Mouse (Mus musculus) splenic B cell, adult 2 months (primary cell): ENCODE data around the gene Cpb1.

Experiments used
- DNase-seq: peaks from one replicate; pipeline ENCODE4 v3.0.0-alpha.2; 2011; ENCODE audit warnings: low read depth, low spot score
- H3K27me3 ChIP-seq: 2 replicates; pipeline ENCODE4 v1.6.1; 2012; ENCODE audit warnings: mild to moderate bottlenecking, low read length, moderate library complexity, mixed read lengths; ENCODE audit not compliant: control insufficient read depth, poor library complexity, insufficient read depth, severe bottlenecking
- H3K36me3 ChIP-seq: 2 replicates; pipeline ENCODE4 v1.6.1; 2012; ENCODE audit warnings: mild to moderate bottlenecking, low read length, moderate library complexity, mixed read lengths; ENCODE audit not compliant: control insufficient read depth, poor library complexity, insufficient read depth, severe bottlenecking

Cpb1 gene

GRCm38 (mm10) chr3:20229027-20229426, 46.5 kb downstream of the Cpb1 start:
- Histone ChIP-seq H3K36me3 (no peaks in the 10 kb centered on the region), H3K27me3 (no peaks in the 10 kb centered on the region)
- DNase-seq = no peak

GRCm38 (mm10) chr3:20225429-20225828, 50.1 kb downstream of the Cpb1 start:
- H3K36me3 ChIP-seq = no peaks in the 10 kb centered on the region
- H3K27me3 ChIP-seq = no peaks in the 10 kb centered on the region
- DNase-seq = no peak

GRCm38 (mm10) chr3:20222926-20223698, 52.4 kb downstream of the Cpb1 start:
- Histone ChIP-seq H3K36me3 (no peaks in the 10 kb centered on the region), H3K27me3 (no peaks in the 10 kb centered on the region)
- no peak for DNase-seq

DNA sequence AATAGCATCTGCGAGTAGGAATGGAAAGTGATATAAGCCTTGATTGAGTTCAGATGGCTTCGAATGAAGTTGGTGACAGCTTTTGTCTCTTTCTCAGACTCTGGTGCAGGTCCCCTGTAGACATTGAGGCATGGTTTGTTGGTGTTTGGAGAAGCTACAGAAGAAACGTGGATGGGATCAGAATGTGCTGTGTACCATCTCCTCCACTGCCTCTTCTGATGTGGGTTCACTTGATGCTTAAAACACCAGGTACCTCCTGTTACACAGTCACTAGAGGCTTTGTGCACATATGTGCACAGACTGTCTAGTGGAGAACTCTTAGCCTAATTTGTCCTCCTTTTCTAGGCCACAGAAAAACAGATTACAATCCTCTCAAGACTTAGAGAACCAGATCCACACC, 53.4 kb downstream of the Cpb1 start:
- no peak for DNase-seq
- H3K27me3 ChIP-seq = no peaks in the 10 kb centered on the region
- H3K36me3 ChIP-seq = no peaks in the 10 kb centered on the region

GRCm38 (mm10) chr3:20198869-20199268, 76.7 kb downstream of the Cpb1 start:
- Histone ChIP-seq H3K36me3 (no peaks in the 10 kb centered on the region), H3K27me3 (no peaks in the 10 kb centered on the region)

More at GRCm38 (mm10) chr3:20198869-20199268, 76.7 kb downstream of the Cpb1 start:
- DNase-seq = peak; percentile 69
